Mouse (Mus musculus): ENCODE measurements around the gene Serpina10. TPM values are rescaled to one million over a fixed set of nuclear protein-coding genes. Genes with fewer than 3 reads are reported as not detected.
A peak's percentile ranks its signal among the peaks of the same experiment; 100 is the strongest.

Serpina10 gene
- total and polyA plus RNA-seq, 2 experiments from 2014 or later, result 0.04 TPM; not detected in 1

DNA sequence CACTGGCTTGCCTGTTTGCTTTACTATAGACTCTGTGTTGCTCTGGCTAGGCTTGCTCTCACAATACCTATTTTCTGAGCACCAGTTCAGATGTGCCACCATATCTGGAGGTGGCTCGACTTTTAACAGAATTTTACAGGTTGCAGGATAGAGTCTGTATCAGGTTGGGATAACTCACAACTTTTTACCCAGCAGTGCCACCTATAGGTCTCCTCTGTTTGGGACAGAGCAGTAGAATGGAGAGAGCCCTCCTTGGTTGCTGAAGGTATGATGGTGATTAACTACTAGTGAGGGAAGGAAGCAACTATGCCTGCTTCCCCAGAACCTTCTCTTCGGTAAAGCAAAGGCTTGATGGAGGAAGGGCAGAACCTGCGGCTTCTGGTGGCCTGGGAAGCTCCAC, 64.1 kb downstream of the Serpina10 start:
- ATAC-seq (ENCODE audit: low FRiP score), result no peak
- no peak overlapping the region for H3K4me2 ChIP-seq (ENCODE audit: low read depth, low read length, poor library complexity, severe bottlenecking)
- 70% methylated on average over 3 of the region's 3 CpGs for WGBS
- DNase-seq (ENCODE audit: low spot score), result no peak
- H3K4me1 ChIP-seq (ENCODE audit: insufficient read depth, low read length), result no peaks in the 10 kb centered on the region
- TF ChIP-seq CTCF (IDR thresholded peaks at IDR 0.05), result peak; percentile 60
- H3K4me3 ChIP-seq (ENCODE audit: low read depth, low read length), result no peak overlapping the region
- no peak overlapping the region for H3K27ac ChIP-seq (ENCODE audit: low read depth, low read length)
- H3K27me3 ChIP-seq (ENCODE audit: insufficient read depth, low read length), result no peaks in the 10 kb centered on the region
- H3K9ac ChIP-seq (replicated peaks; ENCODE audit: low read length, poor library complexity, severe bottlenecking), result no peak overlapping the region
- H3K36me3 ChIP-seq (ENCODE audit: insufficient read depth, low read length), result no peaks in the 10 kb centered on the region
- no peaks in the 10 kb centered on the region for H3K9me3 ChIP-seq (ENCODE audit: low read length)

DNA sequence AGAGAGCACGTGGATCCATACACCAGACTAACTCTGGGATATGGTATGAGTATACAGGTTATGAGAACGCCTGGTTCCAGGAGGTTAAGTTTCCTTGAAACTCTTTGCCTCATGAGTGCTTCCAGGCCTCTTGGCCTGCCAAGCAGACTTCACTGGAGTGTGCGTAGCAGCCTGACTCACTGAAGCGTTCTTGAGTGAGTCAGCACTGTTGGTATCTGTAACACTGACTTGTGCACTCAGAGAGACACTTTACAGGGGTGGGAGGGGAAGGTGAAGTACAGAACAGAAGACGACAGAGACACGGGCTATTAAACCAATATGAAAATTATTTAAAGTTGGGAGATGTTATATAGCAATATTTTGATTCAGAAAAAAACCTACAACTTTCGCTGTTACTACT, 66.1 kb downstream of the Serpina10 start:
- Histone ChIP-seq H3K27me3 (ENCODE audit: insufficient read depth, low read length) (no peaks in the 10 kb centered on the region), H3K4me1 (ENCODE audit: insufficient read depth, low read length) (no peaks in the 10 kb centered on the region), H3K4me3 (ENCODE audit: low read depth, low read length) (no peak overlapping the region), H3K9ac (replicated peaks; ENCODE audit: low read length, poor library complexity, severe bottlenecking) (no peak overlapping the region), H3K27ac (ENCODE audit: low read depth, low read length) (no peak overlapping the region), H3K36me3 (ENCODE audit: insufficient read depth, low read length) (no peaks in the 10 kb centered on the region), H3K9me3 (ENCODE audit: low read length) (no peaks in the 10 kb centered on the region), H3K4me2 (ENCODE audit: low read depth, low read length, poor library complexity, severe bottlenecking) (no peak overlapping the region)
- no peak for TF ChIP-seq CTCF (IDR thresholded peaks at IDR 0.05)
- DNase-seq (ENCODE audit: low spot score) (no peak), ATAC-seq (ENCODE audit: low FRiP score) (no peak)
- WGBS, result 86% methylated on average over 7 of the region's 7 CpGs

Other genes with a start within 250 kb of the Serpina10 start
- gene Otub2, start 242.8 kb downstream of the Serpina10 start, total RNA-seq (2014; rRNA removed), result 27.2 and 29.6 TPM in 2 replicates
- 20.6 and 21.0 TPM in 2 replicates for gene Otub2, start 242.8 kb downstream of the Serpina10 start, polyA plus RNA-seq (2015; fragmentation: Nextera tagmentation; extraction: Ambion mirVana)
- 9.6 and 9.7 TPM in 2 replicates for gene 9330161L09Rik, start 223.6 kb downstream of the Serpina10 start, total RNA-seq (2014; rRNA removed)
- 1.1 and 1.5 TPM in 2 replicates for gene 9330161L09Rik, start 223.6 kb downstream of the Serpina10 start, polyA plus RNA-seq (2015; fragmentation: Nextera tagmentation; extraction: Ambion mirVana)
- gene Ddx24, start 205.6 kb downstream of the Serpina10 start, total RNA-seq (2014; rRNA removed), result 140 and 153 TPM in 2 replicates
- 209 and 245 TPM in 2 replicates for gene Ddx24, start 205.6 kb downstream of the Serpina10 start, polyA plus RNA-seq (2015; fragmentation: Nextera tagmentation; extraction: Ambion mirVana)
- 16.2 and 24.4 TPM in 2 replicates for gene Ifi27, start 197.2 kb downstream of the Serpina10 start, total RNA-seq (2014; rRNA removed)
- 23.3 and 26.2 TPM in 2 replicates for gene Ifi27, start 197.2 kb downstream of the Serpina10 start, polyA plus RNA-seq (2015; fragmentation: Nextera tagmentation; extraction: Ambion mirVana)
- gene Ifi27l2a, start 187.8 kb downstream of the Serpina10 start, total RNA-seq (2014; rRNA removed), result 1.7 TPM in 2 replicates
- gene Ifi27l2a, start 187.8 kb downstream of the Serpina10 start, polyA plus RNA-seq (2015; fragmentation: Nextera tagmentation; extraction: Ambion mirVana), result 10.3 and 12.7 TPM in 2 replicates
- gene Ifi27l2b, start 174.2 kb downstream of the Serpina10 start, total RNA-seq (2014; rRNA removed), result not detected in 2 replicates
- not detected in 2 replicates for gene Ifi27l2b, start 174.2 kb downstream of the Serpina10 start, polyA plus RNA-seq (2015; fragmentation: Nextera tagmentation; extraction: Ambion mirVana)
- gene Ppp4r4, start 99.2 kb downstream of the Serpina10 start, total RNA-seq (2014; rRNA removed), result 8.4 and 12.6 TPM in 2 replicates
- 3.2 and 3.3 TPM in 2 replicates for gene Ppp4r4, start 99.2 kb downstream of the Serpina10 start, polyA plus RNA-seq (2015; fragmentation: Nextera tagmentation; extraction: Ambion mirVana)
- gene Serpina6, start 25.8 kb upstream of the Serpina10 start, total RNA-seq (2014; rRNA removed), result not detected in 2 replicates
- gene Serpina6, start 25.8 kb upstream of the Serpina10 start, polyA plus RNA-seq (2015; fragmentation: Nextera tagmentation; extraction: Ambion mirVana), result not detected in 2 replicates
- gene Serpina16, start 44.7 kb upstream of the Serpina10 start, total RNA-seq (2014; rRNA removed), result not detected in 2 replicates
- not detected in 2 replicates for gene Serpina16, start 44.7 kb upstream of the Serpina10 start, polyA plus RNA-seq (2015; fragmentation: Nextera tagmentation; extraction: Ambion mirVana)
- gene Serpina1f, start 64.1 kb upstream of the Serpina10 start, total RNA-seq (2014; rRNA removed), result not detected in 2 replicates
- gene Serpina1f, start 64.1 kb upstream of the Serpina10 start, polyA plus RNA-seq (2015; fragmentation: Nextera tagmentation; extraction: Ambion mirVana), result not detected in 2 replicates
- not detected in 2 replicates for gene Serpina1d, start 142.1 kb upstream of the Serpina10 start, total RNA-seq (2014; rRNA removed)
- not detected in 2 replicates for gene Serpina1d, start 142.1 kb upstream of the Serpina10 start, polyA plus RNA-seq (2015; fragmentation: Nextera tagmentation; extraction: Ambion mirVana)
- gene Serpina1b, start 198.9 kb upstream of the Serpina10 start, total RNA-seq (2014; rRNA removed), result not detected in 2 replicates
- not detected in 2 replicates for gene Serpina1b, start 198.9 kb upstream of the Serpina10 start, polyA plus RNA-seq (2015; fragmentation: Nextera tagmentation; extraction: Ambion mirVana)
- gene Serpina1a, start 232.1 kb upstream of the Serpina10 start, total RNA-seq (2014; rRNA removed), result not detected in 2 replicates
- gene Serpina1a, start 232.1 kb upstream of the Serpina10 start, polyA plus RNA-seq (2015; fragmentation: Nextera tagmentation; extraction: Ambion mirVana), result not detected in 2 replicates

Measured in midbrain, postnatal 0 days (tissue).